Mouse (Mus musculus) embryonic facial prominence, embryonic 14.5 days (tissue): ENCODE results near the gene Zfp143. TPM values are rescaled to one million over a fixed set of nuclear protein-coding genes. Genes with fewer than 3 reads are reported as not detected.

ENCODE experiments used
- ATAC-seq: fragments of 200-750 bp; cut with Nextera tagmentation; 2 replicates; pipeline ENCODE4 v1.8.0; 2017; ENCODE audit warnings: low read depth, moderate number of reproducible peaks, moderate TSS enrichment
- DNase-seq: peaks from one replicate; pipeline ENCODE4 v3.0.0-alpha.2; 2015; ENCODE audit warnings: low spot score
- H3K27ac ChIP-seq: fragments of 300-500 bp; sonication (generic); replicated peaks from 2 replicates; pipeline ENCODE4 v1.5.1; 2014; ENCODE audit warnings: low read depth, mild to moderate bottlenecking, low read length, moderate library complexity
- H3K27me3 ChIP-seq: fragments of 300-500 bp; sonication (generic); replicated peaks from 2 replicates; pipeline ENCODE4 v1.6.1; 2014; ENCODE audit warnings: low read length; ENCODE audit not compliant: control insufficient read depth, insufficient read depth
- H3K36me3 ChIP-seq: fragments of 300-500 bp; sonication (generic); 2 replicates; pipeline ENCODE4 v1.6.1; 2014; ENCODE audit warnings: low read length, mixed read lengths; ENCODE audit not compliant: control insufficient read depth, insufficient read depth
- H3K4me1 ChIP-seq: fragments of 300-500 bp; sonication (generic); 2 replicates; pipeline ENCODE4 v1.6.1; 2014; ENCODE audit warnings: antibody characterized with exemption, low read length; ENCODE audit not compliant: control insufficient read depth, insufficient read depth
- H3K4me2 ChIP-seq: fragments of 300-500 bp; sonication (generic); 2 replicates; pipeline ENCODE4 v1.6.1; 2014; ENCODE audit warnings: low read depth, mild to moderate bottlenecking, low read length, moderate library complexity, mixed read lengths
- H3K4me3 ChIP-seq: fragments of 300-500 bp; sonication (generic); 2 replicates; pipeline ENCODE4 v1.5.1; 2014; ENCODE audit warnings: low read depth, mild to moderate bottlenecking, low read length
- H3K9ac ChIP-seq: fragments of 300-500 bp; sonication (generic); 2 replicates; pipeline ENCODE4 v1.6.1; 2014; ENCODE audit warnings: low read depth, mild to moderate bottlenecking, low read length, moderate library complexity, mixed read lengths
- H3K9me3 ChIP-seq: fragments of 300-500 bp; sonication (generic); 2 replicates; pipeline ENCODE4 v1.6.1; 2016; ENCODE audit warnings: low read length; ENCODE audit not compliant: control insufficient read depth
- WGBS: fragments of 180-500 bp; shearing (Covaris S2); extraction: QIAGEN DNeasy Blood & Tissue Kit; methylation state at CpG from one replicate; pipeline ENCODE4 v1.1.7; 2014; 5-methylcytosine and 5-hydroxymethylcytosine counted together
- polyA plus RNA-seq: library from polyadenylated mRNA; unstranded; fragments of >200 nt; fragmentation: Nextera tagmentation; extraction: Ambion mirVana; gene quantifications from 2 replicates; pipeline ENCODE4 v1.2.1, GENCODE M21; 2014

Zfp143 gene
- polyA plus RNA-seq, 1 experiment from 2014 or later: 15.7 TPM

- no peak overlapping the region for H3K9ac ChIP-seq
- H3K27ac ChIP-seq: no peak overlapping the region
- no peaks in the 10 kb centered on the region for H3K9me3 ChIP-seq
- ATAC-seq: no peak
- WGBS: 86% methylated on average over 5 of the region's 5 CpGs
- H3K27me3 ChIP-seq: no peaks in the 10 kb centered on the region
- H3K36me3 ChIP-seq: peaks cover 95% of the 10 kb centered on the region
- H3K4me2 ChIP-seq: no peak overlapping the region
- H3K4me3 ChIP-seq: no peak overlapping the region
- no peaks in the 10 kb centered on the region for H3K4me1 ChIP-seq
- no peak for DNase-seq
These were observed 17.2 kb downstream of the Zfp143 start for GRCm38 (mm10) chr7:110078168-110078567.

GRCm38 (mm10) chr7:110083386-110084165 is 22.6 kb downstream of the Zfp143 start:
- H3K9ac ChIP-seq: no peak overlapping the region
- H3K36me3 ChIP-seq: peaks cover 98% of the 10 kb centered on the region
- no peak overlapping the region for H3K27ac ChIP-seq
- no peaks in the 10 kb centered on the region for H3K27me3 ChIP-seq
- no peak overlapping the region for H3K4me3 ChIP-seq
- ATAC-seq: no peak
- DNase-seq: peak; percentile 76
- H3K4me2 ChIP-seq: no peak overlapping the region
- no peaks in the 10 kb centered on the region for H3K9me3 ChIP-seq
- 69% methylated on average over 13 of the region's 13 CpGs for WGBS
- no peaks in the 10 kb centered on the region for H3K4me1 ChIP-seq

GRCm38 (mm10) chr7:110085217-110085616 is 24.2 kb downstream of the Zfp143 start:
- Histone ChIP-seq H3K9ac (no peak overlapping the region), H3K4me3 (no peak overlapping the region), H3K4me2 (no peak overlapping the region), H3K27ac (no peak overlapping the region), H3K4me1 (no peaks in the 10 kb centered on the region), H3K9me3 (no peaks in the 10 kb centered on the region), H3K36me3 (peaks cover 98% of the 10 kb centered on the region), H3K27me3 (no peaks in the 10 kb centered on the region)
- ATAC-seq (no peak), DNase-seq (no peak)

GRCm38 (mm10) chr7:110087914-110088313 is 26.9 kb downstream of the Zfp143 start:
- ATAC-seq: no peak
- Histone ChIP-seq H3K27me3 (no peaks in the 10 kb centered on the region), H3K4me1 (no peaks in the 10 kb centered on the region), H3K4me3 (no peak overlapping the region), H3K4me2 (no peak overlapping the region), H3K27ac (no peak overlapping the region), H3K36me3 (peaks cover 96% of the 10 kb centered on the region), H3K9ac (no peak overlapping the region), H3K9me3 (no peaks in the 10 kb centered on the region)
- 78% methylated on average over 4 of the region's 4 CpGs for WGBS
- no peak for DNase-seq

GRCm38 (mm10) chr7:110091670-110092069 is 30.7 kb downstream of the Zfp143 start:
- 82% methylated on average over 7 of the region's 7 CpGs for WGBS
- H3K27ac ChIP-seq: no peak overlapping the region
- no peak overlapping the region for H3K4me3 ChIP-seq
- H3K4me1 ChIP-seq: no peaks in the 10 kb centered on the region
- no peak for DNase-seq
- no peak overlapping the region for H3K9ac ChIP-seq
- no peak for ATAC-seq
- no peaks in the 10 kb centered on the region for H3K27me3 ChIP-seq
- peaks cover 95% of the 10 kb centered on the region for H3K36me3 ChIP-seq
- no peaks in the 10 kb centered on the region for H3K9me3 ChIP-seq
- no peak overlapping the region for H3K4me2 ChIP-seq

GRCm38 (mm10) chr7:110096332-110096731 is 35.3 kb downstream of the Zfp143 start:
- no peak overlapping the region for H3K9ac ChIP-seq
- no peaks in the 10 kb centered on the region for H3K27me3 ChIP-seq
- no peaks in the 10 kb centered on the region for H3K4me1 ChIP-seq
- 83% methylated on average over 4 of the region's 4 CpGs for WGBS
- ATAC-seq (no peak), DNase-seq (no peak)
- H3K4me3 ChIP-seq: no peak overlapping the region
- no peak overlapping the region for H3K4me2 ChIP-seq
- no peak overlapping the region for H3K27ac ChIP-seq
- H3K9me3 ChIP-seq: no peaks in the 10 kb centered on the region
- H3K36me3 ChIP-seq: peaks cover 54% of the 10 kb centered on the region

GRCm38 (mm10) chr7:110097106-110097793 is 36.2 kb downstream of the Zfp143 start:
- H3K4me3 ChIP-seq: no peak overlapping the region
- H3K27me3 ChIP-seq: no peaks in the 10 kb centered on the region
- H3K4me2 ChIP-seq: no peak overlapping the region
- no peak for ATAC-seq
- H3K9ac ChIP-seq: no peak overlapping the region
- no peaks in the 10 kb centered on the region for H3K9me3 ChIP-seq
- DNase-seq: no peak
- H3K36me3 ChIP-seq: peaks cover 45% of the 10 kb centered on the region
- H3K4me1 ChIP-seq: no peaks in the 10 kb centered on the region
- WGBS: 52% methylated on average over 7 of the region's 7 CpGs
- no peak overlapping the region for H3K27ac ChIP-seq

- H3K4me3 ChIP-seq: no peak overlapping the region
- 26% methylated on average over 6 of the region's 6 CpGs for WGBS
- H3K4me2 ChIP-seq: no peak overlapping the region
- H3K9ac ChIP-seq: no peak overlapping the region
- H3K4me1 ChIP-seq: no peaks in the 10 kb centered on the region
- H3K27me3 ChIP-seq: no peaks in the 10 kb centered on the region
- peak; percentile 72 for DNase-seq
- H3K36me3 ChIP-seq: peaks cover 9% of the 10 kb centered on the region
- no peaks in the 10 kb centered on the region for H3K9me3 ChIP-seq
- no peak overlapping the region for H3K27ac ChIP-seq
- peak; percentile 44 for ATAC-seq
These were observed 39.8 kb downstream of the Zfp143 start for GRCm38 (mm10) chr7:110100854-110101253.
